Mouse (Mus musculus): ENCODE results near the gene Tesk1.

Gene Tesk1

DNA sequence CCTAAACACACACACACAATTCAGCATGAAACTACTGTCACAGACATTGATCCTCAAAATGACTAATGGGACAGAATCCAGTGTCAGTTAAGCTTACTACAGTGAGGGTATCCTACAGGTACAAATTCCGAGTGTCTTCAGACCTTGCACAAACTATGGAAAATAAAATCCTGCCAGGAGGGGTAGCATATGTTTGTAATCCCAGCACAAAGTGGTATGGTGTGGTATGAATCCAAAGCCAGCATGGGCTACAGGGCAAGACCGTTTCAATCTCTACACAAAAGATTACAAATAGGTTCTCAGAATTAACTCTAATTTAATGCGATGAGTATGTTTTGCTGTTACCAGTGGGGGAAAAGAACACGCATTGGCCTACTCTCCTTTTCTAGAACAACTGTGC lies at the start of gene Tesk1:
Gene Tesk1 (plus strand): TSS at position 301 of the 400 bp plus-strand sequence.
- DNase-seq (ENCODE audit: extremely low read depth, low read depth): no peak

DNA sequence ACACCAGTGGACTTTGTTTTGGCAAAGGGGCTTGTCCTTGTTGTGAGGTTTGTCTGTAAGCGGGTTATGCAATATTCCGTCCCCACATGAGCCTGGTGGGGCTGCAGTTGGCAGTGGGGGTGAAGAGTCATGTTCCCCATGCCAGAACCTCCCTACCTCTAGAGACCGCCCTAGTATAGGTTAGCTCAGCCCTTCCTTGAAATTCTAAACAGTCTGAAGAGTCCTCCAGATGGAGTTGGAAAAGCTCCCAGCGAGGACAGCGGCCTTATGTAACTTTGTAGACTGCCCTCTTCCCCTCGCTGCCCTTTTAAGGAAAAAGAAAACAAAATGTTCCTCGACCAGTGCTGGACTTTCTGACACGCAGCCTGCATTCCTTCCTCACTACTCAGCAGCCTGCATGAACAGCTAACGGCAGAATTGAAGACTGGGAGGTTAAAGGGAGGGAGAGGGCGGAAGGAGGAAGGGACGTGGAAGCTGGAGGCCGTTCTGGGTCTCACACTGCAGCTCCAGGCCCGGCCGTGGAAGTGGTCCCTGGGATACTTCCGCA lies 47.3 kb upstream of the Tesk1 start:
- DNase-seq (ENCODE audit: extremely low read depth, low read depth): no peak

DNA sequence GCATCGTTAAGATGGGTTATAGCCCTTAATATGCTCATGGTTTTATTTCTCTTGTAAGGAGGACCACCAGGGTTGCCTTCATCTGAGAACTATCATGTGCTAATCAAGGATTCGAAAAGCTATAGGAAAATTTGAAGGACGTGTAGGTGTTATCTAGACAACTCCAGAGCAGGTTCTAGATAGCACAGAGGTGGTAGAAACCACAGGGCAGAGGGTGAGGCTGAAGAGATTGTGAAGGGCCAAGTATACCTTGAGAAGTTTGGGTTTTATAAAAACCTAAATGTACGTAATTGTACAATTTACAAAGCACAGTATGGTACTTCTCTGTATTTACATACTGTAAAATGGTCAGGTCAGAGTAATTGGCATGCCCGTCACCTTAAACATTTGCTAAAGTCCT lies 46.6 kb upstream of the Tesk1 start:
- no peak for DNase-seq (ENCODE audit: extremely low read depth, low read depth)

DNA sequence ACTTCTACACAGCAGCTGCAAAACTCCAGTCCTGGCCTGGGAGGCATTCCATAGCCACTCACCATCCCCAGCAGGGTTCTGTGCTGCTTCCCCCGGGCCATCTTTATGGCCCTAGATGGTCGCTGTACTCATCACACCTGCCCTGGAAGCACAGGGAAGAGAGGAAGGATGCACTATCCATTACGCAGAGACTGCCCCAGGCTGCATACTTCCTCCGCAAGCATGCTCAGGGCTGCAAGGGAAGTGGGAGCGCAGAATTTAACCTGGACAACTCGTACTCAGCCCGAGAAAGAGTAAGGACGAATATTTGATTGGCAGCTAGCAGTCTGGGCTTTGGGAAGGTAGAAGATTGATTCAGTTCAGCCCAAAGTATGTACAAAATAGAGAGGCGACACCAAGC lies 45.9 kb upstream of the Tesk1 start:
- DNase-seq (ENCODE audit: extremely low read depth, low read depth): no peak

DNA sequence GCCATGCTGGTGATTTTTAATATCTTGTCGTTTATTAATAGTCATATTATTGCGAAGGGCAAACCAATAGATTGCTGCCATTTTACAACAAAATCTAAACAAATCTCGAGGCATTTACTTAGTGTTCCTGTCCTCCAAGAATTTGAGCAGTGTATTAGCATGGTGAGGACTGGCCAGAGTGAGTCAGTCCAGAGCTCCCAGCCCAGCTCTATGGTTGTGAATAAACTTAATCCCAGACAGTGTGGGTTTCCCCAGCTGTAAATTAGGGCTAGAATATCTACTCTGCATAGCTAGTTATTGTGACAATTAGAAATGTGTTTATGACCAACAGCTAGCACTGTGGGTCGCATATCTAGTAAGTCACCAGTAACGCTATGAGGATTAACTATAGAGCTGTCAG lies 45.4 kb upstream of the Tesk1 start:
- no peak for DNase-seq (ENCODE audit: extremely low read depth, low read depth)

DNA sequence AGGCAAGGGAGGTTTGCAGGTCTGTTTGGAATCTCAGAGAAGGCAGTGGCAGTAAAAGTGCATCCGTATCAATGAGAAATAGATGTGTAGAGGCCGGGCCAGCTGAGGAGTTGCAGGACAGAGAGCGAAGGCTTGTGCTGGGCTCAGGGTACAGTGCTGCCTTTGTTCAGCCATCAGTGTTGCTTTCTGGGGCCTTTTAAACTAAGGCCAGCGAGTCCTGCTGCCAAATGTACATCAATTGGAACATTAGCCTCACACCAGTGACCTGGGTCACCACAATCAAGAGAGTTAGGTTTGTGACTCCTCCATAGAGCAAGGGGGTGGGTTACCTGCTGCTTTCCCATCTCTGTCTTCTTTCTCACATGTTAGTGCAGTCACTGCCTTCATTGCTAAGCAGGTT lies 43.7 kb upstream of the Tesk1 start:
- no peak for DNase-seq (ENCODE audit: extremely low read depth, low read depth)

DNA sequence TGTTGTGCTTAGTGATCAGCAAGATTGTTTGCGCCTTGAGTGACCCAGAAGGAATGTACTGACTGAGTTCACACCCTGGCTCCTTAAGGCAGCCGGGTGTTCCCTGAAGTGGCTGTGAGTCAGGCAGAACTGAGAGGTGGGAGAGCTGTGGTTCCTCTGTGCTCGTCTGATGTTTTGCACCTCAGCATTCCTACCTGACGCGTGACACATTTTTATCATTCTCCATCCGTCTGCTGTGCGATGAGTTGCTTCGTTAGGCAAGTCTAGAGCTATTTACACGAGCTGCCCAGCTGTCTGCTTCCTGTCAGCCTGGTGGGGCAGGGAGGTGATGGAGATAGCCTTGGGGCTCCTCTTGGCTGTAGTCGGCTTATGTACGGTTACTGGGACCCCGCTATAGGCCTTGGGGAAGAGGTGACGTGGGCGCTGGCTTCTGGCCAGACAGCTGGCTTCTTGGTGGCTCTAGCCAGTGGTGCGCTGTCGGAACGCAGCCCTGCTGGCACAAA lies 42.9 kb upstream of the Tesk1 start:
- no peak for DNase-seq (ENCODE audit: extremely low read depth, low read depth)

DNA sequence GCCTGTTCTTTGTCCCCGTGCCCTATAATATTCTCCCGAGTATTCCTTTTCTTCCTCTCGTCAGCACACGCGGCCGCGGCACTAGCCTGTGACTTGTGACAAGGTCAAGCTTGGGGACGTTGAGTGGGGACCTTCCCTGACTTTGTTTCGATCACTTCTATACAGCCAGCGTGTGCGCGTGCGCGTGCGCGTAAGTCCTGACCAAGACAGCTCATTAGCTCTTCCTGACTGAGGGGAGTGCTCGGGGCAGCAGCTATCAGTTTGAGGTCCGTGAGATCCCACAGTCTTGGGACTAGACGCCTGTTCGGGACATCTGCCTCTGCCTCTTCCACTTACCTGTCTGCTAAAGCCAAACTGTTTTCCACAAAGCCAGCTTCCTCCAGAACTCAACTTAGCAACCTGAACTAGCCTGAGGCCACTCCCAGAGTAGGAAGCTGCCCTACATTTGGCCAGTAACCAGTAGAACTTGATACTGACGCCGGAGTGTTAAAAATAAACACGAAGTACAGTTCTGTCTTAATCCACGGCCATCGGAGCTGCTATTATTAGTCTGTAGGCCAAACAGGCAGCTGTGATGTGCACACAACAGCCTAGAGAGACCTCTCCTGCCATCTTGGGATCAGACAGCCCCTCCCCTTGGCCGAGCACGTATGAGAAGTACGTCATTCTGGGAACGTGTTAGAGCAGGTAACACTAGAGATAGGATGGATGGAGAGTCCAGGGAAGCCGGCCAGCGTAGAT lies 42.2 kb upstream of the Tesk1 start:
- no peak for DNase-seq (ENCODE audit: extremely low read depth, low read depth)

DNA sequence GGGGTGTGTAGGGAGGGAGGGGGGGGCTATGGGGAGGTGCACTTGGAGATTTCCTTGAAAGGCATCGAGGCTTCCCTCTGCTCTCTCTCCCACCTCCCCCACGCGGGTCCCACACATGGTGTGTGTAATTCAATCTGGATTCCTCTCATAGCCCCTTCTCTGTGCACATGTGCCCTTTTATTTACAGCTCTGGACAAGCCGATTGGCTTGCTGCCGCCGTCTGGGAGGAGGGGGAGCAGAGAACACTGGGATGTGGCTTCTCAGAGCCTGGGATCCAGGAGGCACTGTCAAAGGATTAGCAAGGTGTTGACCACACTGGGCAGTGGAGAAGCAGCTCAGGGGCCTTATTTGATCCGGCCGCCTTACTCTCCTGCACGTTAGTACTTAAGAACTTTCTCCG lies 40.8 kb upstream of the Tesk1 start:
- DNase-seq (ENCODE audit: extremely low read depth, low read depth): no peak

DNA sequence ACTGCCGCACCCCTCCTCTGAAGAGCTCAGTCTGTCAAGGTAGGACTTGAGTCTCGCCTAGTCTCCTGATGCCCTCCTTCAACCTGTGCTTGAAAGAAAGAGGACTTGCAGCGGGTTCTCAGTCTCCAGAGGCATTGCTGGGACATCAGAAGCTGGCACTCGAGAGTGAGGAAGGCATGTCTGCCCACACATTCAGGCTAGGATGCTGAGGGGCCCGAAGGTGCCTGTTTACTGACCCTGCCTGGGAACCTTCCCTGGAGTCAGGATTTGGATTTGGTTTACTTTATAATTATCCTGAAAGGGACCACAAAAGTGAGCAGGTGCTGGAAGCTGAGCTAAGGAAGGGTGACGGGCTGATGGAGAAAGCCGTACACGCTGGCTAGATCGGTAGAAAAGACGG lies 40.3 kb upstream of the Tesk1 start:
- no peak for DNase-seq (ENCODE audit: extremely low read depth, low read depth)

DNA sequence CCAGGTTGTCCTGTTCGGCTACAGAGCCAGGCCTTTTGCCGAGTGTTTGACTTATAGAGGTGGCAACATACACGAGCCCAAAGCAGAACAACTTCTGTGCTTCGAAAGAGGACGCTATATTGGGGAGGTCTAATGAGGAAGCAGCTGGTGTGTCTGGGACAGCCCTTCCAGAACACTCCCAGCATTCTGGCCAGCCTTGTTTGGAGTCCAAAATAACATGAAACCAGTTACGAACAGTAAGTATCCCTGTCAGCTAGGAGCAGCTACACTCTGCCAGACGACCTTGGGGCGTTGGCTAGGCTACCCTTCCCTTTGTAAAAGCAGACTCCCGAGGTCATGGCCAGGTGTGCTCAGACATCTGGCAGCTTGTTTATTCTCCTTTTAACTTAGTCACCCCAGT lies 39.5 kb upstream of the Tesk1 start:
- no peak for DNase-seq (ENCODE audit: extremely low read depth, low read depth)

DNA sequence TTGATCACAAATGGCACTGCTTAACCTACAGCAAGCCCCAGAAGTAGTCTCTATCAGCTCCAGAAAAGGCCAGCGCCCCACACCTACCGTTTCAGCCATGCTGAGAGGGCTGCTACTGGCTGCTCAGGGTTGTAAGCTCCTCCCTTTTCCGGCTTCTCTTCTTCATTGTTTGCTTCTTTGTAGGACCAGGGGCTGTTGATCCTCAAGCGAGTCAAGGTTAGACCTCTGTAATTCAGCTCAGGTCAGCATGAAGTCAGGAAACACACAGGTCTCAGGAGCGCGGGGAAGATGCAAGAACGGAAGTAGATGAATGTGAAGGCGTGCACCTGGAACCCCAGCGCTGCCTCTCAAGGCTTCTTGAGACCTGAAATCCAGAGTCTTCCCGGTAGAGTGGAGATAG lies 37.0 kb upstream of the Tesk1 start:
- no peak for DNase-seq (ENCODE audit: extremely low read depth, low read depth)

DNA sequence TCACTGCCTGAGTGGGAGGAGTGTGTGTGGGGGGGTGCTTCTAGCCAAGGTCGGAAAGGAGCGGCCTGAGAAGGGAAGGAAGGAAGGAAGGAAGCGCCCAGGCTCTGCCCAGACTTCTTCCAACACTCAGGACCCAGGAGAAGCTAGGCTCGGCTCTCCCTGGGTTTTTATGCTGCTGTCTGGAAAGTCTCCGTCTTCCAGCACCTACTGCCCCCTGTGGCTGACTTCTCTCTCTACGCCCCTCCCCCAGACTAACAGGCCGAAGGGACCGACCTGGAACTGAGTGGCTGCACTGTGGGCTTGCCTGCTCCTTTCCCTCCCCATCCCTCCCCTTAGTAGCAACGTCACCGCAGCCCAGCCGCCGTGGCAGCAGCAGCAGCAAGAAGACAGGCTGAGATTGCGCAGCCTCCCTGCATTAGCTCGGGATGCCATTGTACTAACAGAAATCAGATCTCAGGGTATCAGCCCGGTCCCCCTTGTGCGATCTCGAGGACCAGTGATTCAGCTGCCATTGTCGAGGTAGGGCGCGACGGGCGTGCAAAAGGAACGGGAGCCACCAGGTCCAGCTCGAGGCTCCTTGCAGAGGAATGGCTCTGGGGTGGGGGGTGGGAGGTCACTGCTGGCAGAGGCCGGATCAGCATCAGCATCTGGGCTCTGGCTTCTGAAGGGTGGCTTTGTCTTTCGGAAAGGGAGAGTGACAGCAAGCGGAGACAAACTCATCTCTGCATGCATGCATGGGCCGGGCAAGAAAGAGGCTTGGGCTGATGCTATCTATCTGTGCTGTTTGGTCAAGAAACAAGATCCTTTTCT lies 35.4 kb upstream of the Tesk1 start:
- DNase-seq (ENCODE audit: extremely low read depth, low read depth): no peak

DNA sequence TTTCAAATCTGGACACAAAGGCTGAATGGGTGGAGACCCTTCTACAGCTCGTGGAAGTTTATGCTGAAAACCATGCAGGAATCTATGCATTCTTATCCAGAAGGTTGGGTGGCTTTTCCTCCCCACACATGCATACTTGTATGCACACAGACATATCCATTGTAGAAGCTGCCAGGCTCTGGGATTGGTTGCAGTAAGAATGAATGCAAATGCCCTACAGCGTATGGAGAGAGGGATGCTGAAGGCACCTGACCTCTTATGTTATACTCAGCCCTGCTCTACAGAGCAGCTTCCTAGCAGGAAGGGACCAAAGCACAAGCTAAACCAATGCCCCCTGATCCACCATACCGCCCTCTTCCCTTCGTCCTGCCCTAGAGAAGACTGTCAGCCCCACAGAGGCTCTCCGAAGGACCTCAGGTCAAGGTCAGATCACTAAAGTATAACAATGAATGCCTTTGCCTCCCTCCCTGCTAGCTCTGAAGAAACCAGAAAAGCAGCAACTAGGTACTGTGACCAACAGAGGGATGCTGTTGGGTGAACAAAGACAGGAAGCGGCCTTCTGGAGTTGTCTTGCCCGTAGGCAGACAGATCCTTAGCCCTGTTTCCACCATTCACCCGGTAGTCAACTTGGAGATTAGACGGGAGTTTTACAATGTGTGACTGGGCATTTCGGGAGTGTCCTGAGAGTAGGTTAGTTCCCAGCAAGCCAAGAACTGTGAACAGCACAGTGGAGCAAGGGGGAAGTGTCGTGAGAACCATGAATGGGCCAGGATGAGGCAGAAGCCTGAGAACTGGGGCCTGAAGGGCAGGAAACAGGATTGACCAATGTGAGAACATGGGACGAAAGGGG lies 34.4 kb upstream of the Tesk1 start:
- DNase-seq (ENCODE audit: extremely low read depth, low read depth): no peak

DNA sequence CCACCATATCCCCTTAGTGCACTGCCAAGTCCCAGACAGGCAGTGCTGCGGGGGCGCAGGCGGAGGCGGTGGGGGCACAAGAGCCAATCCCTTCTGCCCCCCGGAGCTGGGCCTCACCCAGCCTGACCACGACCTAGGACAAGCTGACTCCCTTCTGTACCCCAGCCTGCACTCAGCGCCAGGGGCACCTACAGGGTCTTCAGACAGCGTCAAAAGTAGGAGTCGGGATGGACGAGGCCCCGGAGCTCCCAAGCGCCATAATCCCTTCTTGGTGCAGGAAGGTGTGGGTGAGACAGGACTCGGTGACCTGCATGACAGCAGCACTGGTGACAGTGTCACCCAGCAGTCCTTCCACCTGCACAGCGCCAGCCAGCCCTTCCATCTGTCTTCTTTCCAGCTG lies 27.0 kb upstream of the Tesk1 start:
- no peak for DNase-seq (ENCODE audit: extremely low read depth, low read depth)

DNA sequence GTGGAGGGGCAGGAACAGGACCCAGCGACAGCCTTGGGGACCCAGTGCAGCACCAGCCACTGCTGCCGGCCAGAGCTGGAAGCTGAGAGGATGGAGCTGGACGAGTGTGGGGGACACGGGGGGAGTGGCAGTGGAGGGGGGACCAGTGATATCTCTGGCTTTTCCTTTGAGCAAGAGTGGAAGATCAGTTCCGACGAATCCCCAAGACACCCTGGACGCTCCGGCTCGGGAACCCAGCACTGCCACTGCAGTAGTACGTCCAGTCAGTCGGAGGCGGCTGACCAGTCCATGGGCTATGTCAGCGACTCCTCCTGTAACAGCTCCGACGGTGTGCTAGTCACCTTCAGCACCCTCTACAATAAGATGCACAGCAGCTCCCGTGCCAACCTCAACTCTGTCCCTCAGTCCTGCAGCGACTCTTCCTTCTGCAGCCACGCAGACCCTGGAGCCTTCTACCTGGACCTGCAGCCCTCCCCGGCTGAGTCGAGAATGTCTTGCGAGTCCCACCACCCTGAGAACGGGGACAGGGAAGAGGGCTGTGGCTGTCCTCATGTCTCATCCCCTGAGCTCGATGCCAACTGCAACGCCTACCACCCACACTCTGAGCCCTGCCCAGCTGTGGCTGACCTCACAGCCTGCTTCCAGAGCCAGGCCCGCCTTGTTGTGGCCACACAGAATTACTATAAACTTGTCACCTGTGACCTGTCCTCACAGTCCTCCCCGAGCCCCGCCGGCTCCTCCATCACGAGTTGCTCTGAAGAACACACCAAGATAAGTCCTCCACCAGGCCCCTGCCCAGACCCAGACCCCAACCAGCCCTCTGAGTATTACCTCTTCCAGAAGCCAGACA lies 26.3 kb upstream of the Tesk1 start:
- DNase-seq (ENCODE audit: extremely low read depth, low read depth): no peak

DNA sequence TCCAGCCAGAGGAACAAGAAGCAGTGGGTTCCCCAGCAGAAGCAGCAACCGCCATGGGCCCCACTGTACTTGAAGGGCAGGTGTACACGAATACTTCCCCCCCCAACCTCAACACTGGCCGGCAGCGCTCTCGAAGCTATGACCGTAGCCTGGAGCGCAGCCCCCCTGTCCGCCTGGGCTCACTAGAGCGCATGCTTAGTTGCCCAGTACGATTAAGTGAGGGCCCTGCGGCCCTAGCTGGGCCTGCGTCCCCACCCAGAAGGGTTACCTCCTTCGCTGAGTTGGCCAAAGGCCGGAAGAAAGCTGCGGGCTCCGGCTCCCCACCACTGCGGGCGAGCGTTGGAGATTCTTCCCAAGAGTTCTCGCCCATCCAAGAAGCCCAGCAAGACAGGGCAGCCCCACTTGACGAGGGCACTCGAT lies 25.7 kb upstream of the Tesk1 start:
- no peak for DNase-seq (ENCODE audit: extremely low read depth, low read depth)

DNA sequence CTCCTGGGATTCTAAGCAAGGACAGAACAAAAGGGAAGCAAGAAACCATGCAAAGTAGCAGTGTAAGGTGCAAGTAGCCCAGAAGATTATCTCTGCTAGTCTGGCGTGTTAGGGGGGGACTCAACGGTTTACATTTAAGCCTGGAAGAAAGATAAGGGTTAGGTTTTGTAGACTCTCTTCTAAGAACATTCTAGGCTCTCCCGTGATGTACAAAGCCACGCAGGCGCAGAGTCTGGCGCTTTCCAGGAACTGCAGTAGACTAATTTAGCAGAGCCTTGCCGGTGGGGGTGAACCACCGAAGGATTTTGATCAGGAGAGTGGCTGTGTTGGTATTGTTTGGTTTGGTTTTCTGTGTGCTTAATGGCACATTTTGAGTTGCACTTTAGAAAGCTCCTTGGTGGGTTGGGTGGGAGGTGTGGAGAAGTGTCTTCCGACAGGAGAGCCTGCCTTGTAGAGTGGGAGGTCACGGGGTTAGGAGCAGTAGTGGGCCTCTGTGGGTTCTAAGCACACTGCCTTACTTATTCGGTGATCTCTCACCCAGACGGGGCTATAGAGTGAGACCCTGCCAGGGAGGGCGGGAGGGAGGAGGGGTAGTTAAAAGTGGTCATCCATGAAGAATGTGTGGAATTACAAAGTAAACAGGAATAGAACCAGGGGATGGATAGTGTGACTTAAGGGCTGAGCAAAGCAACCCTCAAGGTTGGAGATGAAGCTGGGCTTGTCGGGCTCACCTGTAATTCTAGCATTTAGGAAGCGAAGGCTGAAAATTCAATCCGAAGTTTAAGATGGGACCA lies 24.3 kb upstream of the Tesk1 start:
- peak; percentile 94 for DNase-seq (ENCODE audit: extremely low read depth, low read depth)

DNA sequence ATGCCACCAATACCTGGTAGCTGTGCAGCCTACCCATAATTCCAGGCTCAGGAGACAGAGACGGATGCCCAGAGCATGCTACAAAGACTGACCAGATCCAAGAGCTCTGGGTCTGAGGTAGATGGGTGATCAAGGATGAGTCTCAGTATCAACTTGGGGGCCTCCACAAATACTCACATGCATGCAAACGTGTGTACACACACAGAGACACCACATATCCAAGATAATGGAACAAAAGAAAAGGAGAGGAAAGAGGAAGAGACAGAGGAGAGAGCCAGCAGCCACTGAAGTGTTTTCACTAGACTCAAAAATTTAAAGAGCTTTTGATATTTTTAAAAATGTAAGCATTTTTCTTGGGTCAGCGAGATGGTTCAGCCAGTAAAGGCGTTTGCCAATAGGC lies 23.3 kb upstream of the Tesk1 start:
- no peak for DNase-seq (ENCODE audit: extremely low read depth, low read depth)
